Mouse (Mus musculus) liver, embryonic 13.5 days (tissue): Measurements from ENCODE around the gene Xlr3b. TPM values are rescaled to one million over a fixed set of nuclear protein-coding genes. Genes with fewer than 3 reads are reported as not detected.

ENCODE experiments used
- polyA plus RNA-seq: library from polyadenylated mRNA; unstranded; fragments of >200 nt; fragmentation: Nextera tagmentation; extraction: Ambion mirVana; gene quantifications from 2 replicates; pipeline ENCODE4 v1.2.1, GENCODE M21; 2015

Xlr3b gene
- polyA plus RNA-seq, 1 experiment from 2014 or later = 2.2 TPM

Other genes with a start within 250 kb of the Xlr3b start
- gene Zfp185, start 204.9 kb upstream of the Xlr3b start, polyA plus RNA-seq = 1.3 and 1.4 TPM in 2 replicates
- gene Pnma5, start 155.1 kb upstream of the Xlr3b start, polyA plus RNA-seq = 0.08 TPM in 1 of 2 replicates, not detected in the other
- gene Pnma3, start 127.4 kb upstream of the Xlr3b start, polyA plus RNA-seq = not detected in 2 replicates
- 1.1 and 1.5 TPM in 2 replicates for gene Xlr4a, start 109.7 kb upstream of the Xlr3b start, polyA plus RNA-seq
- 1.3 and 2.6 TPM in 2 replicates for gene Xlr3a, start 95.1 kb upstream of the Xlr3b start, polyA plus RNA-seq
- gene Gm14685, start 75.2 kb upstream of the Xlr3b start, polyA plus RNA-seq = not detected in 2 replicates
- not detected in 2 replicates for gene Xlr5b, start 43.4 kb upstream of the Xlr3b start, polyA plus RNA-seq
- gene DXBay18, start 42.8 kb upstream of the Xlr3b start, polyA plus RNA-seq = not detected in 2 replicates
- gene Spin2d, start 15.2 kb upstream of the Xlr3b start, polyA plus RNA-seq = not detected in 2 replicates
- gene Xlr4b, start 22.1 kb downstream of the Xlr3b start, polyA plus RNA-seq = 1.6 and 2.3 TPM in 2 replicates
- gene F8a, start 36.1 kb downstream of the Xlr3b start, polyA plus RNA-seq = 3.3 and 3.8 TPM in 2 replicates
- gene Xlr4c, start 50.9 kb downstream of the Xlr3b start, polyA plus RNA-seq = 0.48 and 0.60 TPM in 2 replicates
- gene Xlr3c, start 73.2 kb downstream of the Xlr3b start, polyA plus RNA-seq = not detected in 2 replicates
- not detected in 2 replicates for gene Xlr5a, start 100.8 kb downstream of the Xlr3b start, polyA plus RNA-seq
- not detected in 2 replicates for gene Xlr5c, start 100.8 kb downstream of the Xlr3b start, polyA plus RNA-seq
- not detected in 2 replicates for gene Gm45015, start 144.6 kb downstream of the Xlr3b start, polyA plus RNA-seq
- gene Zfp275, start 150.4 kb downstream of the Xlr3b start, polyA plus RNA-seq = 1.8 and 2.9 TPM in 2 replicates
- gene Gm18336, start 206.5 kb downstream of the Xlr3b start, polyA plus RNA-seq = not detected in 2 replicates
- gene Zfp92, start 218.9 kb downstream of the Xlr3b start, polyA plus RNA-seq = not detected in 2 replicates
- gene Trex2, start 243.1 kb downstream of the Xlr3b start, polyA plus RNA-seq = not detected in 2 replicates